Mouse (Mus musculus) liver, embryonic 11.5 days (tissue): ENCODE measurements at regions not wholly inside any gene's neighbourhood (a gene's known extent, or its start where the extent isn't known, plus 50 kb on each side); places are given as distances from the start of the nearest gene placed in this dataset.

ENCODE experiments used
- ATAC-seq: fragments of 200-750 bp; cut with Nextera tagmentation; replicated peaks from 2 replicates; pipeline ENCODE4 v1.8.0; 2017; ENCODE audit warnings: moderate number of reproducible peaks, mild to moderate bottlenecking, moderate TSS enrichment, moderate library complexity; ENCODE audit not compliant: low FRiP score
- DNase-seq: peaks from one replicate; pipeline ENCODE4 v3.0.0-alpha.2; 2017; ENCODE audit warnings: low spot score
- H3K27ac ChIP-seq: fragments of 300-500 bp; sonication (generic); 2 replicates; pipeline ENCODE4 v1.5.1; 2014; ENCODE audit warnings: mild to moderate bottlenecking, low read depth, low read length, control low read depth
- H3K27me3 ChIP-seq: fragments of 300-500 bp; sonication (generic); replicated peaks from 2 replicates; pipeline ENCODE4 v1.6.1; 2014; ENCODE audit warnings: low read length, mixed read lengths; ENCODE audit not compliant: control insufficient read depth, insufficient read depth
- H3K36me3 ChIP-seq: fragments of 300-500 bp; sonication (generic); 2 replicates; pipeline ENCODE4 v1.6.1; 2014; ENCODE audit warnings: mild to moderate bottlenecking, low read length, moderate library complexity, mixed read lengths; ENCODE audit not compliant: control insufficient read depth, insufficient read depth
- H3K4me1 ChIP-seq: fragments of 300-500 bp; sonication (generic); replicated peaks from 2 replicates; pipeline ENCODE4 v1.6.1; 2014; ENCODE audit warnings: low read length, mixed read lengths; ENCODE audit not compliant: control insufficient read depth, insufficient read depth
- H3K4me2 ChIP-seq: fragments of 300-500 bp; sonication (generic); 2 replicates; pipeline ENCODE4 v1.6.1; 2014; ENCODE audit warnings: mild to moderate bottlenecking, control low read depth, moderate library complexity
- H3K4me3 ChIP-seq: fragments of 300-500 bp; sonication (generic); 2 replicates; pipeline ENCODE4 v1.5.1; 2014; ENCODE audit warnings: low read depth, low read length, control low read depth
- H3K9ac ChIP-seq: fragments of 300-500 bp; sonication (generic); 2 replicates; pipeline ENCODE4 v1.6.1; 2014; ENCODE audit warnings: low read depth, low read length, control low read depth
- H3K9me3 ChIP-seq: fragments of 300-500 bp; sonication (generic); 2 replicates; pipeline ENCODE4 v1.6.1; 2016; ENCODE audit warnings: low read length, inconsistent platforms, mixed read lengths; ENCODE audit not compliant: control insufficient read depth
- WGBS: fragments of 180-500 bp; shearing (Covaris S2); extraction: QIAGEN DNeasy Blood & Tissue Kit; methylation state at CpG from one replicate; pipeline ENCODE4 v1.1.7; 2014; 5-methylcytosine and 5-hydroxymethylcytosine counted together

- no peak for DNase-seq
- no peaks in the 10 kb centered on the region for H3K36me3 ChIP-seq
- no peaks in the 10 kb centered on the region for H3K27me3 ChIP-seq
- H3K9me3 ChIP-seq, result no peaks in the 10 kb centered on the region
- no peak for ATAC-seq
- no peak overlapping the region for H3K27ac ChIP-seq
- H3K4me3 ChIP-seq, result no peak overlapping the region
- WGBS, result 59% methylated on average over 11 of the region's 11 CpGs
- no peaks in the 10 kb centered on the region for H3K4me1 ChIP-seq
- H3K9ac ChIP-seq, result no peak overlapping the region
- H3K4me2 ChIP-seq, result no peak overlapping the region
Measured at GRCm38 (mm10) chr4:140433744-140434542, 187.4 kb upstream of the Igsf21 start.

GRCm38 (mm10) chr4:140432101-140432500 is 185.5 kb upstream of the Igsf21 start:
- DNase-seq, result no peak
- Histone ChIP-seq H3K27ac (no peak overlapping the region), H3K4me1 (no peaks in the 10 kb centered on the region), H3K27me3 (no peaks in the 10 kb centered on the region), H3K9me3 (no peaks in the 10 kb centered on the region), H3K4me3 (no peak overlapping the region), H3K36me3 (no peaks in the 10 kb centered on the region), H3K9ac (no peak overlapping the region), H3K4me2 (no peak overlapping the region)
- 75% methylated on average over 7 of the region's 7 CpGs for WGBS
- ATAC-seq, result no peak

DNA sequence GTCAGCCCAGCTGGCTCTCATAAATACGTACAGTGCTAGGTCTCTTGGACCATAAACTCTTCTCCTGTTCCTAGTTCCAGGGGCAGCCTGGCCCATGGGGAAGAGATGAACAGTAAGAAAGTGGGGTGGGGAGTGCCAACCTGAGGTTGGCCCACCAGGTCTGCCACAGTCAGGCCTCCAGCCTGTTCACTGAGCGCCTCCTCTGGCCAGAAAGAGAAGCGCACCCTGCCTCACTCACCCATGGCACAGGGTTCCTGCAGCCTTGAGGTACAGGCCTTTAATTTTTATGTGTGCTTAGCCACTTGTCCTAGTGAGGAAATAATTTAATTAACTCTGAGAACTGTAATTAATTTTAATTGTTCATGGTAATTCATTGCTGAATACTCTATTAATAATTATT is 180.5 kb upstream of the Igsf21 start:
- Histone ChIP-seq H3K9ac (no peak overlapping the region), H3K9me3 (no peaks in the 10 kb centered on the region), H3K36me3 (no peaks in the 10 kb centered on the region), H3K27me3 (no peaks in the 10 kb centered on the region), H3K4me3 (no peak overlapping the region), H3K4me2 (no peak overlapping the region), H3K27ac (no peak overlapping the region), H3K4me1 (no peaks in the 10 kb centered on the region)
- no peak for DNase-seq
- ATAC-seq, result no peak
- WGBS, result 65% methylated on average over 3 of the region's 3 CpGs

DNA sequence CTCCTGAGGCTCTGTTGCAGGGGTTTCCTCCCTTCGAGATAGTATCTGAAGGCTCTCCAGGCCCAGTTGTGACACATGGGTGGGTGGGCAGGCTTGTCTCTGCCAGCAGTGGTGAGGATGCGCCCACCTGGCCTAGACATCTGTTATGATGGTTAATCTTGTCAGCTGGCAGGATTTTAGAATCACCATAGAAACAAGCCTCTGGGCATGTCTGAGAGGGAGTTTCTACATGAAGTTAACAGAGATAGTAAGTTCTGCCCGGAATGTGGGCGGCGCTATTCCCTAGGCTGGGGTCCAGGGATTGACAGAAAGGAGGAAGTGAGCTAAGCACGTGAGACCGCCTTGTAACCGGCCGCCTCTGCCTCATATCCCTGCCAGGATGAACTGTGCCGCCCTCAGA is 177.2 kb upstream of the Igsf21 start:
- no peak overlapping the region for H3K27ac ChIP-seq
- H3K27me3 ChIP-seq, result no peaks in the 10 kb centered on the region
- H3K4me1 ChIP-seq, result no peaks in the 10 kb centered on the region; the same call in 1 of the 2 replicates
- no peak overlapping the region for H3K4me2 ChIP-seq
- ATAC-seq (no peak), DNase-seq (no peak)
- 86% methylated on average over 10 of the region's 10 CpGs for WGBS
- no peaks in the 10 kb centered on the region for H3K36me3 ChIP-seq
- H3K9me3 ChIP-seq, result no peaks in the 10 kb centered on the region
- no peak overlapping the region for H3K4me3 ChIP-seq
- H3K9ac ChIP-seq, result no peak overlapping the region

DNA sequence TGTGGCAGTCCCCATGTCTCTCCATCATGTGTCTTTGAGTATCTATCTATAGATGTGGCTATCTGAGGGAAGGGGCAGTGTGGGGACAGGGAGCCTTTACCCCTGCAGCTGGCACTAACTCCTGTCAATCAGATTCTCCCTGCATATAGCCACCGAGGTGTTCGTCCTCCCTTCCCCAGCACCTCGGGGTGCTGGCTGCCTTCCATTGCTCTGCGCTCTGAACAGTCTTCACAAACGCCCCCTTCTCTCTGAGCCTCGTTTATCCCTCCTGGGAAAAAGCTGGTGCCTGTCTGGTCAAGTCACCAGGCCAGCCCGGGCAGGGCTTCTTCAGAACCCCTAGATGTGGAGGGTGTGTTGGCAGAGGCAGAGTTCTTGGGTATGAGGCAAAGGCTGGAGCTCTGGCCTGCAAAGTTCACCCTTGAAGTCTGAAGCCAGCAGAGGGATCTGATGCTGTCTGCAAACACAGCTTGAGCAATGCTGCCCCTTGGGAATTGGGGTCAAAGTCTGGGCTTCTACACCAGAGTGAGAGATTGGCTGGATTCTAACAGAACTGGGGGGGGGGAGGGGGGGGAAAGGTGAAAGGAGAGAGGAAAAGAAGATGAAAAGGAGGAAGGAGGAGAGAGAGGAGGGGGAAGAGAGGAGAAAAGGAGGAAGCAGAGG is 175.5 kb upstream of the Igsf21 start:
- DNase-seq (no peak), ATAC-seq (no peak)
- no peaks in the 10 kb centered on the region; the same call in 1 of the 2 replicates for H3K4me1 ChIP-seq
- H3K27me3 ChIP-seq, result no peaks in the 10 kb centered on the region
- no peak overlapping the region for H3K9ac ChIP-seq
- H3K36me3 ChIP-seq, result no peaks in the 10 kb centered on the region
- WGBS, result 62% methylated on average over 7 of the region's 7 CpGs
- H3K4me2 ChIP-seq, result no peak overlapping the region
- H3K27ac ChIP-seq, result no peak overlapping the region
- no peak overlapping the region for H3K4me3 ChIP-seq
- no peaks in the 10 kb centered on the region for H3K9me3 ChIP-seq

DNA sequence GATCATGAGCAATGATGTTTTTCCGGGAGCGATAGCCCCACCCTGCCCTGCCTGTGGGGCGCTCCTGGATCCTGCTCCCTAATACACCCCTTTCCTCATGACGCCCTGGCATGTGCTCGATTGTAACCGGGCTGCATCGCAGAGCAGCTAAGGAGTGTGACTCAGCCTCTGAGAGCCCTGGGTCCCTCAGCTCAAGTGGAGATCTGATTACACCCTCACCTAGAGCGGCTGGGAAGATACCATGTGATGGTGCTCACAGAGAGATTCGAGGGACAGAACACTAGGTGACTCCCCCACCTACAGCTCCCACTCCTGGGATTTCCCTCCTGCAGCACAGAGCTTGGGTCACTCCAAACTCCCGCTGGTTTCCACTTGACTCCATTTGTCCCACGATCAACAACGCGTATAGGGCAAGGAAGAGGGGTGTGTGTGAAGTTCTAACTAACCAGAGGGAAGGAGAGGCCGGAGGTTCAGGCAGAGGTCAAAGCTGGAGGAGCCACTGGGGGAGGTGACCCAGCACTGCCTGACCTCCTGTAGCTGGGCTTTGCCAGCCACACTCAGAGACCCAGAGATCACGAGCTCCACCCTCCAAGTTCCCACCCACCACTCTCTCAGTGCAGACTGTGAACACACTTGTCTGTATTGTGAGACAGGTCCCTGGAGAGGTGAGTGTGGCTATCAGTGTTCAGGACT is 173.3 kb upstream of the Igsf21 start:
- H3K4me1 ChIP-seq, result no peaks in the 10 kb centered on the region; the same call in 1 of the 2 replicates
- H3K27me3 ChIP-seq, result no peaks in the 10 kb centered on the region
- H3K9me3 ChIP-seq, result no peaks in the 10 kb centered on the region
- no peak for ATAC-seq
- 43% methylated on average over 15 of the region's 15 CpGs for WGBS
- H3K9ac ChIP-seq, result no peak overlapping the region
- DNase-seq, result no peak
- no peak overlapping the region for H3K27ac ChIP-seq
- no peaks in the 10 kb centered on the region for H3K36me3 ChIP-seq
- no peak overlapping the region for H3K4me2 ChIP-seq
- H3K4me3 ChIP-seq, result no peak overlapping the region

DNA sequence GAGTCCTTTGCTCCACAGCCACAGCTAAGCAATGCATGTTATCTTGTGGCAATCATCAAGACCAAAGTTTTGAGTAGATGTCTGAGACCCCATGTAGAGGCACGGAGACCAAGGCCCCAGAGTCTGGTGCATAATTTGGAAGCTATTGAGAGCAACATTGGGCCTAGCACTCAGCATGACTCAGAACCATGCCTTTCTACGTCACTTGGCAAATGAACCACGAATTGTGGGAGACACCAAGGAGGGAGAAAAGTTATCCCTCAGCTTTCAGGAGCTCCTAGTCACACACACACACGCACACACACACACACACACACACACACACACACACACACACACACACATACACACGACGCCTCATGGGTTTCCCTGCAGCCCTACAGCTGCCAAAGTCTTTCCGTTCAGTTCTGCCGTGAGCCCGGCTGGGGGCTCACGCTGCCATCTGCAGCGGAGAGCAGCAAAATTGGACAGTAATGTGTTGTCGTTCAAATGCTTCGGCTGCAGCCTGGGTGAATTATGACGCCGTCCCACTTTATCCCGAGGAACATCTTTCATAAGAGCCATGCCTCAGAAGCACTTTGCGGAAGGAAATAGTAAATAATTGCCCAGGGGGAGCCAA is 165.8 kb upstream of the Igsf21 start:
- no peak for ATAC-seq
- Histone ChIP-seq H3K36me3 (no peaks in the 10 kb centered on the region), H3K4me1 (no peaks in the 10 kb centered on the region), H3K9me3 (no peaks in the 10 kb centered on the region), H3K9ac (no peak overlapping the region), H3K4me2 (no peak overlapping the region), H3K27me3 (no peaks in the 10 kb centered on the region), H3K27ac (no peak overlapping the region), H3K4me3 (no peak overlapping the region)
- no peak for DNase-seq
- 76% methylated on average over 17 of the region's 17 CpGs for WGBS

- no peak overlapping the region for H3K4me3 ChIP-seq
- H3K4me1 ChIP-seq, result no peaks in the 10 kb centered on the region; the same call in 1 of the 2 replicates
- WGBS, result 89% methylated on average over 5 of the region's 5 CpGs
- no peaks in the 10 kb centered on the region for H3K36me3 ChIP-seq
- H3K9ac ChIP-seq, result no peak overlapping the region
- H3K27me3 ChIP-seq, result no peaks in the 10 kb centered on the region
- no peak overlapping the region for H3K4me2 ChIP-seq
- H3K27ac ChIP-seq, result no peak overlapping the region
- no peak for ATAC-seq
- no peaks in the 10 kb centered on the region for H3K9me3 ChIP-seq
- DNase-seq, result no peak
Measured at GRCm38 (mm10) chr4:140408446-140408845, 161.9 kb upstream of the Igsf21 start.
